Mouse (Mus musculus): Measurements from ENCODE around the gene Gcnt1. TPM values are rescaled to one million over a fixed set of nuclear protein-coding genes. Genes with fewer than 3 reads are reported as not detected.

Gcnt1 gene
- total RNA-seq, 2 experiments from 2014 or later: 2.1 to 2.4 TPM

GRCm38 (mm10) chr19:17346716-17347474, 25.7 kb downstream of the Gcnt1 start:
- DNase-seq (ENCODE audit: extremely low spot score in 1 of 2, low spot score in 2 of 2): no peak
- TF ChIP-seq CTCF (IDR thresholded peaks at IDR 0.05): no peak
- Histone ChIP-seq H3K4me3 (no peak overlapping the region), H3K27ac (no peak overlapping the region)
- intact Hi-C loops (cut with DNase I): no loop called here

GRCm38 (mm10) chr19:17344881-17345280, 27.8 kb downstream of the Gcnt1 start:
- no peak for DNase-seq (ENCODE audit: extremely low spot score in 1 of 2, low spot score in 2 of 2)
- intact Hi-C loops (cut with DNase I): no loop called here
- no peak for TF ChIP-seq CTCF (IDR thresholded peaks at IDR 0.05)
- Histone ChIP-seq H3K4me3 (no peak overlapping the region), H3K27ac (no peak overlapping the region)

- no peak for TF ChIP-seq CTCF (IDR thresholded peaks at IDR 0.05)
- Histone ChIP-seq H3K4me3 (no peak overlapping the region), H3K27ac (no peak overlapping the region)
- intact Hi-C loops (cut with DNase I): no loop called here
- DNase-seq (ENCODE audit: extremely low spot score in 1 of 2, low spot score in 2 of 2): no peak
Observed at GRCm38 (mm10) chr19:17339563-17339962, 33.1 kb downstream of the Gcnt1 start.

- Histone ChIP-seq H3K4me3 (no peak overlapping the region), H3K27ac (no peak overlapping the region)
- no peak for DNase-seq (ENCODE audit: extremely low spot score in 1 of 2, low spot score in 2 of 2)
- TF ChIP-seq CTCF (IDR thresholded peaks at IDR 0.05): no peak
- intact Hi-C loops (cut with DNase I): no loop called here
Observed at GRCm38 (mm10) chr19:17337057-17337679, 35.5 kb downstream of the Gcnt1 start.

- Histone ChIP-seq H3K27ac (no peak overlapping the region), H3K4me3 (no peak overlapping the region)
- no peak for DNase-seq (ENCODE audit: extremely low spot score in 1 of 2, low spot score in 2 of 2)
- intact Hi-C loops (cut with DNase I): no loop called here
- no peak for TF ChIP-seq CTCF (IDR thresholded peaks at IDR 0.05)
Observed at GRCm38 (mm10) chr19:17336646-17337045, 36.0 kb downstream of the Gcnt1 start.

GRCm38 (mm10) chr19:17334644-17335333, 37.9 kb downstream of the Gcnt1 start:
- intact Hi-C loops (cut with DNase I): no loop called here
- H3K4me3 ChIP-seq: no peak overlapping the region
- no peak overlapping the region for H3K27ac ChIP-seq
- no peak for TF ChIP-seq CTCF (IDR thresholded peaks at IDR 0.05)
- DNase-seq (ENCODE audit: extremely low spot score in 1 of 2, low spot score in 2 of 2): no peak

- H3K4me3 ChIP-seq: no peak overlapping the region
- no peak for DNase-seq (ENCODE audit: extremely low spot score in 1 of 2, low spot score in 2 of 2)
- H3K27ac ChIP-seq: no peak overlapping the region
- TF ChIP-seq CTCF (IDR thresholded peaks at IDR 0.05): no peak
- intact Hi-C loops (cut with DNase I): no loop called here
Observed at GRCm38 (mm10) chr19:17333043-17333442, 39.6 kb downstream of the Gcnt1 start.

GRCm38 (mm10) chr19:17328916-17329315, 43.7 kb downstream of the Gcnt1 start:
- intact Hi-C loops (cut with DNase I): no loop called here

GRCm38 (mm10) chr19:17327881-17328404, 44.7 kb downstream of the Gcnt1 start:
- H3K27ac ChIP-seq: no peak overlapping the region
- intact Hi-C loops (cut with DNase I): no loop called here
- no peak overlapping the region for H3K4me3 ChIP-seq
- no peak for TF ChIP-seq CTCF (IDR thresholded peaks at IDR 0.05)
- no peak for DNase-seq (ENCODE audit: extremely low spot score in 1 of 2, low spot score in 2 of 2)

More at GRCm38 (mm10) chr19:17328916-17329315, 43.7 kb downstream of the Gcnt1 start:
- no peak for TF ChIP-seq CTCF (IDR thresholded peaks at IDR 0.05)
- Histone ChIP-seq H3K27ac (no peak overlapping the region), H3K4me3 (no peak overlapping the region)
- DNase-seq (ENCODE audit: extremely low spot score in 1 of 2, low spot score in 2 of 2): no peak

GRCm38 (mm10) chr19:17323689-17324241, 48.9 kb downstream of the Gcnt1 start:
- Histone ChIP-seq H3K4me3 (no peak overlapping the region), H3K27ac (no peak overlapping the region)
- TF ChIP-seq CTCF (IDR thresholded peaks at IDR 0.05): no peak
- no peak for DNase-seq (ENCODE audit: extremely low spot score in 1 of 2, low spot score in 2 of 2)
- intact Hi-C loops (cut with DNase I): no loop called here

GRCm38 (mm10) chr19:17323006-17323688, 49.5 kb downstream of the Gcnt1 start:
- no peak for DNase-seq (ENCODE audit: extremely low spot score in 1 of 2, low spot score in 2 of 2)
- Histone ChIP-seq H3K4me3 (no peak overlapping the region), H3K27ac (no peak overlapping the region)
- no peak for TF ChIP-seq CTCF (IDR thresholded peaks at IDR 0.05)
- intact Hi-C loops (cut with DNase I): no loop called here

All from left cerebral cortex, adult 2 months (tissue).